Mouse (Mus musculus) MEL (cell line): Measurements from ENCODE around the gene Insm2.

Experiments used
- GATA1 ChIP-seq: IDR thresholded peaks from 2 replicates; pipeline ENCODE4 v1.6.1; 2011; ENCODE audit warnings: low read depth, low read length, improper control_type of control experiment
- NELFE ChIP-seq: IDR thresholded peaks from 2 replicates; pipeline ENCODE4 v1.6.1; 2011; ENCODE audit warnings: low read depth, low read length, improper control_type of control experiment
- POLR2A ChIP-seq, 2 experiments: IDR thresholded peaks; 2 replicates each; pipeline ENCODE4 v1.6.1; 2011 to 2012; ENCODE audit warnings: low read length in 2 of 2, mild to moderate bottlenecking in 2 of 2, control low read depth in 1 of 2, improper control_type of control experiment in 1 of 2, low read depth in 1 of 2, moderate library complexity in 1 of 2; ENCODE audit not compliant: control insufficient read depth in 1 of 2, insufficient read depth in 1 of 2, poor library complexity in 1 of 2
- TBP ChIP-seq: IDR thresholded peaks from 2 replicates; pipeline ENCODE4 v1.8.0; 2011; ENCODE audit warnings: low read depth, low read length, improper control_type of control experiment
- ZMIZ1 ChIP-seq: IDR thresholded peaks from 2 replicates; pipeline ENCODE4 v1.6.1; 2012; ENCODE audit warnings: low read depth, mild to moderate bottlenecking, inconsistent platforms, low read length, improper control_type of control experiment, moderate library complexity

- TF ChIP-seq POLR2A (IDR thresholded peaks at IDR 0.05; ENCODE audit: control insufficient read depth in 1 of 2, insufficient read depth in 1 of 2, low read depth in 1 of 2, low read length in 2 of 2, poor library complexity in 1 of 2) (no peak), TBP (no peak), ZMIZ1 (no peak), NELFE (no peak), GATA1 (no peak)
Observed at GRCm38 (mm10) chr12:55607902-55608301, 8.7 kb downstream of the Insm2 start.
